Mouse (Mus musculus): ENCODE measurements around the gene Rpl13a.

DNA sequence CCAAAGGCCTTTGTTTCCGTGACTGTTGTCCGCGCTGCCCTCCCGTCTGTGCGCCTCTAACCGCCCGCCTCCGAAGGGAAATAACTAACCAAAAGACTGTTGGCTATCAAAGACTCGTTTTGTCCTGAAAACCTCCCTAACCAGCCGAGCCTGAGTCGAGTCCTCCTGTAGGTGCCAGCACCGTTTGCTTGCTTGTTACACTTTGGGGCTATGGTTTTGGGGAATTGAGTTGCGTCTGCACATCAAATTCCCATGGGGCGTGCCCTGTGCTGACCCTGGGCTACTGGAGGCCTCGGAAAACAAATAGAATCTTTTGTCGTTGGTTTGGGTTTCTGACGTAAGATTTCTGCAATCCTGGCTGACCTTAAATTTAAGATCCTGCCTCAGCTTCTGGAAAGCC lies 757 bp upstream of the Rpl13a start:
- TF ChIP-seq CTCF (IDR thresholded peaks at IDR 0.05; ENCODE audit: insufficient read depth, low read depth, low read length) (no peak), POLR2A (IDR thresholded peaks at IDR 0.05; ENCODE audit: insufficient read depth, low read depth, low read length) (no peak)

Data from olfactory bulb, adult 2 months (tissue).